Mouse (Mus musculus): ENCODE data around the gene Plcb3.

The Plcb3 gene

GRCm38 (mm10) chr19:6969665-6970381 is 6.4 kb downstream of the Plcb3 start:
- peak; percentile 85 for DNase-seq (ENCODE audit: low read depth)

- DNase-seq (ENCODE audit: low read depth): no peak
Measured at GRCm38 (mm10) chr19:6969291-6969664, 7.0 kb downstream of the Plcb3 start.

- DNase-seq (ENCODE audit: low read depth): peak; percentile 34
Measured at GRCm38 (mm10) chr19:6968491-6969271, 7.6 kb downstream of the Plcb3 start.

DNA sequence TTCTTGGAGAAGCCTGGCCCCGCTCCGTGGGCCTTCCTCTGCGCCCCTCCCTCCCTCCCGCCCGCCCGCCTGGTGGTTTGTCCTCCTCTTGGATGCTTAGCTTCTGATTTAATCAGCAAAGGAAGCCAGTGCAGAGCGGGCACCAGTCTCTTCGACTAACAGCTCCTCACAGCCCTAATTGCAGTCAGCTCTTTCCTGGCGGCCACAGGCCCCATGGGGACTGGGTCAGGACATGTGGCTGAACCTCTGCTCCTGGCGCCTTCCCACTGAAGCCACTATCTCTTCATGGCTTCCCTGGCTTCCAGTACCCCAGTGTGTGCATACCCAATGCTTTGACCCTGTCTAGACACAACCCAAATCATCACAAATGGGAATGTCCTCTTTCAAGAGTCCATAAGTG is 19.8 kb downstream of the Plcb3 start:
- DNase-seq (ENCODE audit: low read depth): no peak

DNA sequence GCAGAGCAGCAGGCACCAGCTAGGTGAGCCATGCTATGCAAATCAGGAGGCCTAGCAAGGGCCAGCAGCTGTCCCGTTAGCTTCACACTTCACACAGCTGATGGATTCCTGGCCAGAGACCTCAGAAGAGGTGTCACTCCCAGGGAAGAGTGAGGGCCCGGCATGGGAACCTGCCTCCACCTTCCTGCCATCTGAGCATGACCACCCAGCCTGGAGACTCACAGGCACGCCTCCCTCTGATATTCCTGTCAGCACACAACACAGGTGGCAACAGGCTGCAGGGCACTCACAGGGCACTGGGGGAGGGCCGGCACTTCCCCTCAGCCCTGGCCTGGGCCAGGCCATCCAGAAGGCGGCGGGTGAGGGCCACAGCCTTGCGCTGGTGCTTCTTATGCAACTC is 20.8 kb downstream of the Plcb3 start:
- no peak for DNase-seq (ENCODE audit: low read depth)

DNA sequence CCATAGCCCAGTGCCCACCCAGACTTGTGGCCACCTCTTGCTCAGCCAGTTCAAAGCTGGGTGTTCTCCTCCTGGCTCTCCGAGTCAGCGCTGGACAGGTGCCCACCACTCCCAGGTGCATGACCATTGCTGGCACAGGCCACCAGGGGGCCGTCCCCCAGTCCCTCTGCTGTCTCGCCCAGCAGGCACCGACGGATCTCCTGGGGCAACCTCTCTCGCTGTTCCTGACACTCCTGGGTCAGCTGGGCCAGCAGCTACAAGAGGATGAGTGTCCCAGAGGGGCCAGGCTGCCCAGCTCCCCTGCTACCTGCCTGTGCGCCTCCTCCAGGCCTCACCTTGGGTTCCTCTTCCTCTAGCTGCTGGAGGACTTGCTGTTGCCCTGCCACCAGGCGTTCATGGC is 22.2 kb downstream of the Plcb3 start:
- DNase-seq (ENCODE audit: low read depth): no peak

DNA sequence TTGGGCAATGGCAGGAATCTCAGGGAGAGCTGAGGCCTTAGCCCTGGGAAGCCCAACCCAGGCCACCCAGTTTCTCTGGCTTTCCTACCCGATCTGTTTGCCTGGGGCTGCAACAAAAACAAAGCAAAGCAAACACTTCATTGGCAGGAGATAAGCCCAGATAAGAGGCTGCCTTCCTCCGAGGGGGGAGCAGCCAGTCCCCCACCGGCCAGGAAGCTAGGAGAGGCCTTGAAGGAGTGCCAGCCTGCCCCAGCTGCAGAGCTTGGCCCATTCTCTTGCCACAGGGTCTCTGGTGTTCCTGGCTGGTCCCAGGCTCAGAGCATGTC is 23.6 kb downstream of the Plcb3 start:
- DNase-seq (ENCODE audit: low read depth): no peak

DNA sequence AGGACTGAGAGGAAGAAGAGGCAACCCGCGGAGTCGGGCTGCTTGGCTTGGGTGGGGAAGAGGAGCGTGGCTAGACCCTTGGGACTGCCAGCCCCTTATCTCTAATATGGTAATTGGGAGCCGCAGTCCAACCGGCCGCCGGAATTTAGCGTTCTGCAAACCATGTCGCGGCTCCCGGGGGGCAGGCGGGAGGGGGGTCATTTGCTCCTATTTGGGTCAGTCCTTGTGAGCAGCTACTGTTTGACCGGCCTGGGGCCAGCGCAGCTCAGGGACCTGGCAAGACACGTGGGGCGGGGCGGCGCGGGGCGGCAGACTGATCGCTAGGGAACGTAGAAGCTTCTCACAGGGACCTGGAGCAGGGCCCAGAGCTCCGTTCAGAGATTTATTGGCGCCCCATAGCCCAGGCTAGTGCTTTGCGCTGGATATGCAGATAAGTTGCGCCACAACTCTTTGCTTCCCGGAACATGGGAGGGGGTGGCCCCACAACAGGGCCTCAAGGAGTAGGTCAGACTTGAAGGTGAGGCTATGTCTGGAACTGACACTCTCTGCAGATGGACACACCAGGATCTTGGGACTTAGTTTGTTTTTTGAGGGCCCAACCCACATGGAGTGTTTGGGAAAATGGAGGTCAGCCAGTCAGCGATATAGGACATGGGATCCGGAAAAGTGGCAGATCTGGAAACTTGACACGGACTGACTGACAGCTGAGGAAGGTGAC is 24.1 kb downstream of the Plcb3 start:
- DNase-seq (ENCODE audit: low read depth): peak; percentile 54

DNA sequence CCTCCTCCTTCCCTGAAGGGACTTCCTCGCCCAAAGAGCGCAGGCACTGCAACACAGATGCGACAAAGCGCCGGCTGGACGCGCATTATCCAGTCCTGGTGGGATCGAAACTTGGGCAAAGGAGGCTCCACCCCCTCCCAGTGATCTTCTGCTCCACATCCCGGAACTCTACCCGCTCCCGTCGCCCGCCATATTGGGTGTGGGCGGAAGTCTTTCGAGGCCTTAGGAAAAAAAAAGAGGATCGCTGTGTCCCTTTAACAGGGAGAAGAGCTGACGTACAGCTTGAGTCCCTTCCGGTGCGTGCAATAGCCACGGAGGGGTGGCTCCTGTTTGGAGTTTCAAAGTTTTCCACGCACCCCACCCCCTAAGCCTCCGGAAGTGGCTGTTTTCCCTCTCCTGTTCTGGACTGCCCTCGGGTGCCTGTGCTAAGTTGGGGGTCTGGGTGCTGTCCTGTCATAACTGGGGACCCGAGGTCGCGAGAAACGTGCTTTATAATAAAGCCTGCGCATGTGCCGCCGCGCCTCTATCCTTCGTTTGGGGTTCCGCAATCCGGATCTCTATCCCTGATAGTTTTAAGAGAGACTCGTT is 24.8 kb downstream of the Plcb3 start:
- DNase-seq (ENCODE audit: low read depth): peak; percentile 75

DNA sequence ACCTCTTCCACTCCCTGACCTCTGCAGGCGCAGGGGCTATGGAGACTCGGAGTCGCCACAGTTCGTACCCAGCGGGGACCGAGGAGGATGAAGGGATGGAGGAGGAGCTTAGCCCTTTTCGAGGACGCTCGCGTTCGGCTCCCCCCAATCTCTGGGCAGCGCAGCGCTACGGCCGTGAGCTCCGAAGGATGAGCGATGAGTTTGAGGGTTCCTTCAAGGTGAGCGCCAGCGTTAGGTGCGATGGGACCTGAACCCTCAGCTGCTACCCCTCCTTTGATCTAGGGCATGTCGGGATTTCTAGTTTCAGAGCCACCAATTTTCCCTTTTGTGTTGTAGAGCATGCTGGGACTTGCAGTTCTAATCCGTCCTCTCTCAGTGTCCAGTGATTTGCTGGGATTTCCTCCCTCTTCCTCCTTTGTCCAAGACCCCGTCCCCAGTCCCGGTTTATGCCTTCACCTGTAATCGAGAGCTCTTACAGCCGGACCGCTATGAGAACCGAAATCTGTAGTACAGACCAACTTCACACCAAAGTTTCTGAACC is 25.6 kb downstream of the Plcb3 start:
- peak; percentile 64 for DNase-seq (ENCODE audit: low read depth)

GRCm38 (mm10) chr19:6949951-6950350 is 26.3 kb downstream of the Plcb3 start:
- no peak for DNase-seq (ENCODE audit: low read depth)

- DNase-seq (ENCODE audit: low read depth): no peak
Measured at GRCm38 (mm10) chr19:6949532-6949931, 26.7 kb downstream of the Plcb3 start.

GRCm38 (mm10) chr19:6948186-6948585 is 28.1 kb downstream of the Plcb3 start:
- DNase-seq (ENCODE audit: low read depth): no peak

DNA sequence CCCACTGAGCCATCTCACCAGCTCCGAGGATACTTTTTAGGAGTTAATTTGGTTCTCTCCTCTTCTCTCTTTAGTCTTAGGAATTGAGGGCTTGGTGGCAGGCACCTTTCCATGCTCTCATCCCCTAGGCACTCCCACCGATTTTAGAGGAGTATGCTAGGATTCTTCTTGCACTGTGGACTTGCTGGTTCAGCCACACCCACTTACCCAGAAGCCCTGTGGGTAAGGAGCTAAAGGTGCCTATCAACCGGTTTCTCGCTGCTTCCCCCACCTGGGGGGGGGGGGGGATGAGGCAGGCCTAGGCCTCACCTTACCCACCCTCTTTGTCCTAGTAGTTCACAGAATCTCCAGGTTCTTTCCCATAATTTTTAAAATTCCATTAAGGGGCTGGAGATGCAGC is 28.5 kb downstream of the Plcb3 start:
- no peak for DNase-seq (ENCODE audit: low read depth)

GRCm38 (mm10) chr19:6943709-6944108 is 32.6 kb downstream of the Plcb3 start:
- no peak for DNase-seq (ENCODE audit: low read depth)

DNA sequence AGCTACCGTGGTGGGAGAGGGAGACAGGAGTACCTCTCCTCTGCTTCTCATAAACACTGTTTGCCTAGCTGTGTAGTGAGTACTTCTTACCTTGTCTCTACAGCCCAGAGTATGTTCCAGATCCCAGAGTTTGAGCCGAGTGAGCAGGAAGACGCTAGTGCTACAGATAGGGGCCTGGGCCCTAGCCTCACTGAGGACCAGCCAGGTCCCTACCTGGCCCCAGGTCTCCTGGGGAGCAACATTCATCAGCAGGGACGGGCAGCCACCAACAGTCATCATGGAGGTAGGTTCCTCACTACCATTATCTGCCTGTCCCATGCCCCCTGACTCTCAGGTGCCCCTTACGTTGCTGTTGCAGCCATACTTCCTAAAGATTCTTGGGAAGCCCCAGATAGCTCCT is 33.5 kb downstream of the Plcb3 start:
- DNase-seq (ENCODE audit: low read depth): no peak

DNA sequence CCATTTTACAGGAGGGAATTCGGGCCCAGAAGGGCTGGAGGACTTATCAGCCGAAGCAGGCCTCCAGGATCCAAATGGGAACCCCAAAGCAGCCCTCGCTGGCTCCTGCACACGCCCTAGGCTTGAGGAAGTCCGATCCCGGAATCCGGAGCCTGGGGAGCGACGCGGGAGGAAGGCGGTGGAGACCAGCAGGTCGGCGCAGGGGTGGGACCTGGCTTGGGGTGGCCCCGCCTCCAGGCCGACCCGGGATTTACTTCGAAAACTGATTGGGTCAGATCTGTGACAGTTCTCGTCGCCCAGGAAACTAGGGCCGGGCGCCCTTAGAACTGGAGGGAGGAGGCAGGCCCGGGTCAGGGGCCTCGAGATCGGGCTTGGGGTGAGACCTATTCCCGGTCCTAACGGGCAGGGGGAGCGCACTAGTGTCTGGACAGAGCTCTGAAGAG is 34.0 kb downstream of the Plcb3 start, which contains the start of gene Gpr137:
Gene Gpr137, minus strand, starts transcription at position 232 of the 443 bp plus-strand sequence.
- DNase-seq (ENCODE audit: low read depth): peak; percentile 90

DNA sequence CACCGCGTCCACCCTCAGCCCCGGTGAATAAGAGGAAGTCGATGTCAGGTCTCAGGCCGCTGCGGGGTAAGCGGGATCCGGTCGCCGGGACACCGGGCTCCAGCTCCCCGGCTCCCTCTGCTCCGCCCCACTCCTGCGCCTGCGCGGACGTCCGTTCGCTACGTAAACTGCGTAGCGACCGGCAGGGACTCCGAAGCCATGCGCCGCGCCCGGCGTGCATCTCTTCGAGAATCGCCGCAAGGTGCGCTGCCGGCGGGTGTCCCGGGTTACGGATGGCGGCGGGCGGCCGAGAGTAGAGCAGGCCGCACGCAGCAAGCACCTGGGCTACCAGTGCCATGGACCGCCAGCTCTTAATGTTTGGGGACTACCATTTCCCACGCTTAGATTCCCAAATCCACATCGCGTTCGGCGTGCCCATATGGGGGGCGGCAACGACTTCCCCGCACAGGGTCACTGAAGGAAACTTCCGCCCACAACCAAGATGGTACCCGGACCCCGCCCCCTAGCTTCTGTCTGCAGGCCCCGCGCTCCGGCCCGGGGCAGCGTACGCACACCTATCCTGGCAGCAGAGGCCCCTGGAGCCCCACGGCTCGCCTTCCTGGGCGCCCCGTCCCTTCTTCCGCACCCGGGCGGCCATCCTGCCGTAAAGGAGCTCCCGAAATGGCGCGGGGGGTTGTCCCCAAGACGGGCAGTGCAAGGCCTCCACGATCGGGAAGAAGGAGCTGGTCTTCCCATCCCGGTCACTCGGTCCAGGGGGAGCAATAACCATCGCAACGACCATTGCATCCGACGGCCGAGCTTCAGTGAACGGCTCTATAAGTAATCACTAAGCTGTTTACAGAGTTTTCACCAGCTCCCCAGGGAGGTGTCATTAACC is 34.7 kb downstream of the Plcb3 start, which contains the start of gene Bad:
Gene Bad, plus strand, starts transcription at position 490 of the 877 bp plus-strand sequence.
- DNase-seq (ENCODE audit: low read depth): peak; percentile 97

- no peak for DNase-seq (ENCODE audit: low read depth)
Measured at GRCm38 (mm10) chr19:6940396-6941351, 35.6 kb downstream of the Plcb3 start.

Measured in naive thymus-derived CD4-positive, alpha-beta T cell, adult 2 months (primary cell).